Mouse (Mus musculus) embryonic fibroblast, embryonic 13.5 days (primary cell): ENCODE measurements around the gene Fam25c.

Experiments
- CTCF ChIP-seq: IDR thresholded peaks from 2 replicates; pipeline ENCODE4 v1.5.1; 2011; ENCODE audit warnings: mild to moderate bottlenecking, control low read depth, low read length, moderate library complexity, borderline replicate concordance; ENCODE audit not compliant: insufficient read depth
- POLR2A ChIP-seq: IDR thresholded peaks from 2 replicates; pipeline ENCODE4 v1.6.1; 2011; ENCODE audit warnings: low read depth, mild to moderate bottlenecking, control low read depth, low read length, moderate library complexity

DNA sequence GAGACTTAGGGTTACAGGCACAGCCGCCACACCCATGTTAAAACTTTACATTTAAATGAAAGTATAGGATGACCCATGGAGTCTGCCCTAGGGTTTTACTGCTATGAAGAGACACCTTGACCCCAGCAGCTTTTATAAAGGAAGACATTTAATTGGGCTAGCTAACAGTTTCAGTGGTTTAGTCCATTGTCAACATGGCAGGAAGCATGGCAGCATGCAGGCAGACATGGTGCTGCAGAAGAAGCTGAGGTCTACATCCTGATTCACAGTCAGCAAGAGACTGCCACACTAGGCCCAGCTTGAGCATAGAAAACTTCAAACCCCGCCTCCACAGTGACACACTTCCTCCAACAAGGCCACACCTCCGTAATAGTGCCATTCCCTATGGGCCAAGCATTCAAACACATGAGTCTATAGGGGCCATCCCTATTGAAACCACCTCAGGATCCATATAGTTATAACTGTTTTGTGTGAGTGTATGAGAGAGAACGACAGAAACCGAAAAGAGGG is 31.6 kb downstream of the Fam25c start:
- TF ChIP-seq CTCF: no peak
- no peak for TF ChIP-seq POLR2A
